Mouse (Mus musculus) neural tube, embryonic 15.5 days (tissue): ENCODE measurements at regions not wholly inside any gene's neighbourhood (a gene's known extent, or its start where the extent isn't known, plus 50 kb on each side); places are given as distances from the start of the nearest gene placed in this dataset.

ENCODE experiments used
- ATAC-seq: fragments of 200-750 bp; cut with Nextera tagmentation; 2 replicates; pipeline ENCODE4 v1.8.0; 2017; ENCODE audit warnings: mild to moderate bottlenecking, moderate TSS enrichment, moderate library complexity; ENCODE audit not compliant: low FRiP score
- H3K27ac ChIP-seq: fragments of 300-500 bp; sonication (generic); replicated peaks from 2 replicates; pipeline ENCODE4 v1.5.1; 2015; ENCODE audit warnings: mild to moderate bottlenecking, inconsistent platforms
- H3K27me3 ChIP-seq: fragments of 300-500 bp; sonication (generic); replicated peaks from 2 replicates; pipeline ENCODE4 v1.6.1; 2015; ENCODE audit warnings: inconsistent platforms
- H3K36me3 ChIP-seq: fragments of 300-500 bp; sonication (generic); 2 replicates; pipeline ENCODE4 v1.6.1; 2015; ENCODE audit warnings: inconsistent platforms
- H3K4me1 ChIP-seq: fragments of 300-500 bp; sonication (generic); 2 replicates; pipeline ENCODE4 v1.6.1; 2015; ENCODE audit warnings: inconsistent platforms
- H3K4me2 ChIP-seq: fragments of 300-500 bp; sonication (generic); 2 replicates; pipeline ENCODE4 v1.6.1; 2015; ENCODE audit warnings: inconsistent platforms, mild to moderate bottlenecking, moderate library complexity
- H3K4me3 ChIP-seq: fragments of 300-500 bp; sonication (generic); replicated peaks from 2 replicates; pipeline ENCODE4 v1.5.1; 2015; ENCODE audit warnings: mild to moderate bottlenecking, inconsistent platforms
- H3K9ac ChIP-seq: fragments of 300-500 bp; sonication (generic); replicated peaks from 2 replicates; pipeline ENCODE4 v1.6.1; 2015; ENCODE audit warnings: mild to moderate bottlenecking, inconsistent platforms
- H3K9me3 ChIP-seq: fragments of 300-500 bp; sonication (generic); replicated peaks from 2 replicates; pipeline ENCODE4 v1.6.1; 2016; ENCODE audit warnings: inconsistent platforms
- WGBS: fragments of 180-500 bp; shearing (Covaris S2); methylation state at CpG from one replicate; pipeline ENCODE4 v1.1.7; 2015; ENCODE audit warnings: mixed read lengths; 5-methylcytosine and 5-hydroxymethylcytosine counted together

GRCm38 (mm10) chr17:66232891-66233421 is 109.6 kb downstream of the Ddx11 start:
- H3K4me1 ChIP-seq, result peaks cover 7% of the 10 kb centered on the region
- H3K4me2 ChIP-seq, result peak overlapping the region; percentile 13; the same call in 1 of the 2 replicates
- no peak overlapping the region for H3K27ac ChIP-seq
- ATAC-seq, result no peak
- H3K27me3 ChIP-seq, result no peaks in the 10 kb centered on the region
- 60% methylated on average over 18 of the region's 18 CpGs for WGBS
- H3K9me3 ChIP-seq, result no peaks in the 10 kb centered on the region
- H3K9ac ChIP-seq, result no peak overlapping the region
- H3K36me3 ChIP-seq, result no peaks in the 10 kb centered on the region
- no peak overlapping the region for H3K4me3 ChIP-seq

- H3K9ac ChIP-seq, result no peak overlapping the region
- H3K27ac ChIP-seq, result no peak overlapping the region
- no peaks in the 10 kb centered on the region for H3K27me3 ChIP-seq
- H3K4me2 ChIP-seq, result no peak overlapping the region; the same call in 1 of the 2 replicates
- H3K4me1 ChIP-seq, result peaks cover 7% of the 10 kb centered on the region
- no peaks in the 10 kb centered on the region for H3K36me3 ChIP-seq
- no peak for ATAC-seq
- H3K4me3 ChIP-seq, result no peak overlapping the region
- no peaks in the 10 kb centered on the region for H3K9me3 ChIP-seq
- 52% methylated on average over 12 of the region's 12 CpGs for WGBS
Measured at GRCm38 (mm10) chr17:66233451-66233951, 110.2 kb downstream of the Ddx11 start.

- no peak for ATAC-seq
- Histone ChIP-seq H3K36me3 (no peaks in the 10 kb centered on the region), H3K4me3 (no peak overlapping the region), H3K27ac (no peak overlapping the region), H3K27me3 (no peaks in the 10 kb centered on the region), H3K9ac (no peak overlapping the region), H3K4me1 (peaks cover 7% of the 10 kb centered on the region), H3K9me3 (no peaks in the 10 kb centered on the region), H3K4me2 (no peak overlapping the region)
- WGBS, result 84% methylated on average over 19 of the region's 19 CpGs
Measured at GRCm38 (mm10) chr17:66234432-66234831, 111.1 kb downstream of the Ddx11 start.

GRCm38 (mm10) chr17:66235096-66235805 is 111.9 kb downstream of the Ddx11 start:
- Histone ChIP-seq H3K27me3 (no peaks in the 10 kb centered on the region), H3K9ac (peak overlapping the region; percentile 41), H3K4me1 (peaks cover 7% of the 10 kb centered on the region), H3K27ac (no peak overlapping the region), H3K9me3 (no peaks in the 10 kb centered on the region), H3K4me3 (peak overlapping the region; percentile 27), H3K36me3 (no peaks in the 10 kb centered on the region), H3K4me2 (peak overlapping the region; percentile 61)
- 5% methylated on average over 19 of the region's 19 CpGs for WGBS
- peak; percentile 90 for ATAC-seq

- 60% methylated on average over 15 of the region's 15 CpGs for WGBS
- peak; percentile 46; the same call in 1 of the 2 replicates for ATAC-seq
- 0 out of 2 replicates have a peak overlapping the region, but pooled peaks have one; percentile 41 for H3K9ac ChIP-seq
Measured at GRCm38 (mm10) chr17:66235806-66236335, 112.6 kb downstream of the Ddx11 start.

GRCm38 (mm10) chr17:66241868-66242622 is 118.7 kb downstream of the Ddx11 start:
- Histone ChIP-seq H3K27me3 (no peaks in the 10 kb centered on the region), H3K4me3 (no peak overlapping the region), H3K9ac (no peak overlapping the region), H3K9me3 (no peaks in the 10 kb centered on the region), H3K27ac (no peak overlapping the region), H3K36me3 (no peaks in the 10 kb centered on the region), H3K4me2 (no peak overlapping the region), H3K4me1 (peaks cover 7% of the 10 kb centered on the region; the same call in 1 of the 2 replicates)
- 21% methylated on average over 9 of the region's 9 CpGs for WGBS
- no peak for ATAC-seq

More at GRCm38 (mm10) chr17:66235806-66236335, 112.6 kb downstream of the Ddx11 start:
- H3K9me3 ChIP-seq, result no peaks in the 10 kb centered on the region
- peak overlapping the region; percentile 61 for H3K4me2 ChIP-seq
- peak overlapping the region; percentile 27; the same call in 1 of the 2 replicates for H3K4me3 ChIP-seq
- 0 out of 2 replicates have a peak overlapping the region, but pooled peaks have one; percentile 3 for H3K27ac ChIP-seq
- H3K4me1 ChIP-seq, result peaks cover 7% of the 10 kb centered on the region
- H3K27me3 ChIP-seq, result no peaks in the 10 kb centered on the region
- H3K36me3 ChIP-seq, result no peaks in the 10 kb centered on the region

- Histone ChIP-seq H3K27ac (no peak overlapping the region), H3K4me1 (peaks cover 7% of the 10 kb centered on the region; the same call in 1 of the 2 replicates), H3K9ac (no peak overlapping the region), H3K9me3 (no peaks in the 10 kb centered on the region), H3K27me3 (no peaks in the 10 kb centered on the region), H3K4me2 (no peak overlapping the region), H3K36me3 (no peaks in the 10 kb centered on the region), H3K4me3 (no peak overlapping the region)
- WGBS, result 93% methylated on average over 14 of the region's 14 CpGs
- ATAC-seq, result no peak
Measured at GRCm38 (mm10) chr17:66244183-66244582, 120.9 kb downstream of the Ddx11 start.

GRCm38 (mm10) chr17:66246031-66246534 is 122.8 kb downstream of the Ddx11 start:
- Histone ChIP-seq H3K9me3 (no peaks in the 10 kb centered on the region), H3K27me3 (no peaks in the 10 kb centered on the region), H3K4me2 (no peak overlapping the region), H3K4me3 (no peak overlapping the region), H3K4me1 (peaks cover 7% of the 10 kb centered on the region; the same call in 1 of the 2 replicates), H3K9ac (no peak overlapping the region), H3K36me3 (no peaks in the 10 kb centered on the region), H3K27ac (no peak overlapping the region)
- WGBS, result 86% methylated on average over 14 of the region's 14 CpGs
- ATAC-seq, result no peak

- ATAC-seq, result no peak
- Histone ChIP-seq H3K27ac (no peak overlapping the region), H3K4me2 (no peak overlapping the region), H3K27me3 (no peaks in the 10 kb centered on the region), H3K9ac (no peak overlapping the region), H3K9me3 (no peaks in the 10 kb centered on the region), H3K4me1 (no peaks in the 10 kb centered on the region), H3K4me3 (no peak overlapping the region), H3K36me3 (no peaks in the 10 kb centered on the region)
- 98% methylated on average over 2 of the region's 2 CpGs for WGBS
Measured at GRCm38 (mm10) chr17:66251495-66251894, 128.2 kb downstream of the Ddx11 start.

GRCm38 (mm10) chr17:66252926-66253325 is 129.6 kb downstream of the Ddx11 start:
- H3K4me2 ChIP-seq, result no peak overlapping the region
- no peaks in the 10 kb centered on the region for H3K36me3 ChIP-seq
- no peaks in the 10 kb centered on the region for H3K4me1 ChIP-seq
- 92% methylated on average over 6 of the region's 6 CpGs for WGBS
- no peak overlapping the region for H3K4me3 ChIP-seq
- no peak for ATAC-seq
- H3K9me3 ChIP-seq, result no peaks in the 10 kb centered on the region
- H3K27me3 ChIP-seq, result no peaks in the 10 kb centered on the region
- H3K9ac ChIP-seq, result no peak overlapping the region
- no peak overlapping the region for H3K27ac ChIP-seq

GRCm38 (mm10) chr17:66259697-66260096 is 136.4 kb downstream of the Ddx11 start:
- no peaks in the 10 kb centered on the region for H3K4me1 ChIP-seq
- H3K9me3 ChIP-seq, result no peaks in the 10 kb centered on the region
- ATAC-seq, result no peak
- WGBS, result 56% methylated on average over 8 of the region's 8 CpGs
- no peaks in the 10 kb centered on the region for H3K27me3 ChIP-seq
- no peak overlapping the region for H3K4me2 ChIP-seq
- no peak overlapping the region for H3K4me3 ChIP-seq
- H3K36me3 ChIP-seq, result no peaks in the 10 kb centered on the region
- no peak overlapping the region for H3K27ac ChIP-seq
- H3K9ac ChIP-seq, result no peak overlapping the region
